Mouse (Mus musculus): ENCODE results near the gene Tomm20.

Tomm20 gene

DNA sequence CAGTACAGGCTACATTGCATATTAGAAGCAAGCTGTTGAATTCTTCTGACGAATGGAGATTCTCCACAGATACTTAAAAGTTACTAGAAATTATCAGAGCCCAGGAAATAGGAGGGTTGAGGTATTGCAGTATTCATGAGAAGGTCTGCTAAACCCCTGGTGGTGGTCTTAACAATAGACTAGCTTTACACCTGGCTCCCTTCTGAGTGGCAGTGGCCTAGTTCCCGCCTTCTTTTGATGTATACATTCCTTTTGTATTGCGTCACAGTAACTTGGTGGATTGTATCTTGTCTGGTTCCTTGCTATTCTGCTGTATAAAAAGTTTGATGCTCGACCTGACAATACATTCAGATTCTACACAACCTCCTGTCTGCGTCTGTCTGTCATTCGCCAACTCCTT lies 22.5 kb upstream of the Tomm20 start:
- intact Hi-C loops (cut with DNase I): no loop called here

DNA sequence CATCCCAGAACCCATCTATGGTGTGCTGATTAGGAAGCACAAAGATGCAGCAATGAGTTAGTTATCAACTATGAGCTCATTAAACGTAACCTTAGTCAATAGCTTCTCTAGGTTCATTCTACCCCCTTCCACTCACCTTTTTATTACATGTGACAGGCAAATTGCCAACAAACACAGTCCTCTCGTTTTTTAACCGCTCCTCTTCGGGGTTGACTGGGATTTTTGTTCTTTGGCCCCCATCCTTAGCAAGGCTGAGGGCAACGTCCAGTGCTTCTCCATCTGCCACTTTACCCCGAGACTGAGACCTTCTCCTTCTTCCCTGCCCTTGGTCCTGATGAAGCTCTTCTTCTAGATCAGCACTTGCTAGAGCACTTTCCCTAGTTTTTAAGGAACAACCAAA lies 19.6 kb upstream of the Tomm20 start:
- intact Hi-C loops (cut with DNase I): no loop called here

DNA sequence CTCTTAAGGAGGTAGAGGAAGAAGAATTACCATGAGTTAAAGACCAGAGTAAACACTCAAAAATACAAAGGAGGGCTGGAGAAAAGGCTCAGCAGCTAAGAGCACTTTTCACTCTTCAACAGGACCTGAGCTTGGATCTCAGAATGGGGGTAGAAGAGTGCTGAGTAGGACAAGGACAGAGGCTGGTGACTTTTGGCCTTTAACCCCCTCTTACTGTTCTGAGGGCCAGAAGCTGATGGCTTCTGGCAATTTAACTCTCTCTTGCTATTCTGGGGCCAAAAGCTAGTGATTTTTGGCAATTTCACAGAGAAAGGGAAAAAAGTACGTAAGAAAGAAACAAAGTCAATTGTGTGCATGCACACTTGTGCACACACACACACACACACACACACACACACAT lies 17.2 kb upstream of the Tomm20 start:
- intact Hi-C loops (cut with DNase I): no loop called here

DNA sequence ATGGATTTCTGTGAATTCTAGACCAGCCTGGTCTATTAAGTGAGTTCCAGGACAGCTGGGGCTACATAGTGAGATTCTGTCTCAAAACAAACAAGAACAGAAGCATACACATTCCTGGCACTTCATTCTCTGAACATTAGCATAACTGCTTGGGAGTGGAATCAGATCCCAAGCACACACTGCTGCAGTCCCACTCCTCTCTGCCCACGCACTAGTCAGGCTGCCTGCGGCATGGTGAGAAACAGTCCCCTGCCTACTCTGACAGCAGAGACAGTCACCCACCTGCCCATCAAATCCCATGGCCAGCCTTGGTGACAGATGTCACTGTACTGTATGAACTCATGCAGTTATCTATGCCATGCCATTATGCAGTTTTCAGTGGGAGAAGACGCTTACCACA lies 15.9 kb upstream of the Tomm20 start:
- intact Hi-C loops (cut with DNase I): no loop called here

DNA sequence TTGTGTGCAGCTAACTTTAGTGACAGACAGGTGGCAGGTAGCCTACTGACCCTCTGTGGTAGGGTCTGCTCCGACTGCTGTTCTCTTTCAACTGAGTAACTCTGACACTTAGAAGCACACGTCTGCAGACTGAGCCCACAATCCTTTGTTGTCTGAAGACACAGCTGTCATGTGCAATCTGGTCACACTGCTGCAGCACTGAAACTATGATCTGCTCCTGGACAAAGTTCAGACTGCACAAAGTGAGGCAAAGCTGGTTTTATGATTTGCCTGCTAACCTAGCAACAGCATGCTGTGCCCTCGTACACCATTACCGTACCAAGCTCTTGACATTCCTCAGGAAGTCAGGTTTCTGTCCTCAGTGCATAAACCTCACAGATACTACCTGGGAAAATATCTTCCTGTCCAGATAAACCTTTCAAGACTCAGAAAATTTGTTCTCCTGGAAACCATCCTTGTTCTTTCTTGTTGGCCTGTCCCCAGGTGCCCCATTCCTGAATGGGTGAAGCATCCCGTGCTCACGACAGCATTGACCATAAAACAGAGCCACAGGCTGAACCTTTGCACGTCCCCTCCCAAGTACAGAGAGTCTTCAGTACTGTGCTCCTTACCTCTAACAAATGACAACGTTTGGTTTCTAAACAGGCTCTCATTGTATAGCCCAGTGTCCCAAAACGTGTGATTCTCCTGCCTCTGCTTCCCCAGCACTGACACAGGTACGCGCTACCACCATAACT lies 6.4 kb upstream of the Tomm20 start:
- intact Hi-C loops (cut with DNase I): no loop called here

DNA sequence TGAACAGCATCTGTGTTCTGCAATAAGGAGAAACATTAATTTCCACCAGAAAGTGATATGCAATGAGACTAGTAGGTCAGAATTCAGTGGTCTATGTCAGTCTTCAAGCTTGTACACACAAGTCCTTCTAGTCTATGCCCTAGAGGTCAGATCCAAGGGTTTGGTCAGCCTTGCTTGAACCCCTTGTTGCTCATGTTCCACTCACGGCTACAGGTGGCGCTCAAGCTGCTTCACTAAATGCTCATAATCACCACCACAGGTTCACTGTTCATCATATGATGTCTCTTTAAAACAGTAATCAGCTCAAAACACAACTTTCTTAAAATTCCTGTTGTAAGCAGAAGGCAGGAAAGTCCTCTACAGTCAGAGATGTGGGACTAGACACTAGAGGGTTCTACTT lies 3.9 kb upstream of the Tomm20 start:
- intact Hi-C loops (cut with DNase I): no loop called here

DNA sequence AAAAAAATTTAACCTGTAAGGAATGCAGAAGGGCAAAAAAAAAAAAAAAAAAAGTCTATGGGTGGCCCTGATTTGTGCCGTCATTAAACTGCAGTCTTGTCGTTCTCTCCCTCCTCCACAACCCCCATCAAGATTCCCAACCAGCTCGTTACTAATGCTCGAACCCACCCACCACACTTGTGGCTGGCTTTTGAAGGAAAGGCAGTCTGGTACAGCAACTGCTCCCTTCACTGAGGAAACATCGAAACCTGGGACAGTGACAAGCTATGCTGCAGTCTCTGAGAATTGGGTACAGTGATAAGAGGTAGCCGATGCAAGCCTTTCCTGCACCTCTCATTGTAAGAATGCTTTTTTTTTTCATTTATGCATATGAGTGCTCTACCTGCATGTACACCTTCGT lies 800 bp upstream of the Tomm20 start:
- intact Hi-C loops (cut with DNase I): no loop called here

DNA sequence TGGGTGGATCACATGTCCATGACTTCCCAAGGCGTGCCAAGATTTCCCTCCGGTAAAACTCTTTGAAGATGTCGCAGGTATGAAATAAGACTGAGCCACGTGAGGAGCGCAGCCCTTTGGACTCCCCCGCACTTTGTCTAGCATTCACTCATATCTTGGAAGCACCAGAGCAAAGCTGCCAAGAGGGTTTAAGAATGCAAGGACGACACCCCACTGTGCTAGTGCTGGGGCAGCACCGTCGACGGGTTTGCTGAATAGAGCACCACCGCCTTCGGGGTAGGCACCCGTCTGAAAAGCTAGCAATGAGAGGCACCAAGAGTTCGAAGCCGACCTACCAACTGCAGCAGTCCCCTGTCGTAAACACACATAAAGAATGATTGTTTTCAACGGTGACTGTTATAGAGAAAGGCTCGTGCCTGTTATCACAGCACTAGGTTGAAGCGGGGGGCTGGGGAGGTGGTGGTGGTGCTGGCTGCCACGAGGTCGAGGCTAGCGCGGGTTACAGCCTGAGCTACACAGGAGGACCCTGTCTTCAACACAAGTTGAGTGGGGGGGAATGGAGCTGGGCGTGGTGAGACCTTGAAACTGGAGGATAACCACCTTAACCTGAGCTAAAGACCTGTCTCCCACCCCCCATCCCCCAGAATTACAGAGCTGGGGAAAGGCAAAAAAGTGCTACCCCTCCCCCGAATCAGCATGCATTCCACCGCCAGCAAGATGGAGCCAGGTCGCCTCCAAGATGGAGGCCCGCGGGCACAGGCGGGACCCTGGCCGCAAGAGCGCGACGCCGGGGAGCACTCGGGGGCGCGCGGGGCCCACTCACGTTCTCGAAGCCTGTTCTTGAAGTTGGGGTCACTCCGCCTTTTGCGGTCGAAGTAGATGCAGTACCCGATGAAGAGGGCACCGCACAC lies 608 bp downstream of the Tomm20 start:
- intact Hi-C loops (cut with DNase I): no loop called here

DNA sequence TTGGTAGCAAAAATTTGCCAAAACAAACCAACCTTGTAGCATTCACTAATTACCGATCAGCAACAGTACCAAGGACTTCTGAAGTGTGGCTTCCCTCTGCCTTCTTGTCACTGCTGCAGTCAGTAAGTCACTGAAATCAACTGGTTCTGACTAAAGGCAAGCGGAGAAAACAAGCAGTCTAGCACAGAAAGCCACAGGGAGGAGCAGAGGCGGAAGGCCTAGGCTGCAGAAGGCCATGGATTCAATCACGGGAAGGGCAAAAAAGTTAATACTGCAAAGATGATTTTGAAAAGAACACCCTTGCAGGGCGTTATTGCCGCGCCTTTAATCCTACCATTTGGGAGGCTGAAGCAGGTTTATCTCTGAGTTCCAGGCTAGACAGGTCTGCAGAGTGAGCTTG lies 2.1 kb downstream of the Tomm20 start:
- intact Hi-C loops (cut with DNase I): no loop called here

DNA sequence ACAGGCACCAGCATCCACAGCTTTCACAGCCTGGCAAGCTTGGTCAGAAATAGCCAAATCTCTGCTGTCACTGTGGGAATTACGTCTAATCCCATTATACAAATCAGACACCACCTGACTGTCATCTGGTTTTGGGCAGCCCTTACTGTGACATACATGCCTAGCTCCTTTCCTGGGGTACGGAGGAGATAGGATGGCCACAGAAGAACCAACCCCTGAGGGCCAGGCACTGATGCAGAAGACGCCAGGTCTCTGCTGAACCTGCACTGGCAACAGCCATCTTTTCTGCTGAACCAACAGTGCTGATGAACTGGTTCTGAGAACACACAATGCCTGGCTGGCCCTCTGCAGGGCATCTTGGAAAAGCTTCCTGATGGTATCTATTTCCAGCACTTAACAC lies 8.3 kb downstream of the Tomm20 start:
- intact Hi-C loops (cut with DNase I): loop anchor here (5.0 kb wide), 1 partner anchor 35 kb away; the partner anchor contains the start of gene Rbm34

DNA sequence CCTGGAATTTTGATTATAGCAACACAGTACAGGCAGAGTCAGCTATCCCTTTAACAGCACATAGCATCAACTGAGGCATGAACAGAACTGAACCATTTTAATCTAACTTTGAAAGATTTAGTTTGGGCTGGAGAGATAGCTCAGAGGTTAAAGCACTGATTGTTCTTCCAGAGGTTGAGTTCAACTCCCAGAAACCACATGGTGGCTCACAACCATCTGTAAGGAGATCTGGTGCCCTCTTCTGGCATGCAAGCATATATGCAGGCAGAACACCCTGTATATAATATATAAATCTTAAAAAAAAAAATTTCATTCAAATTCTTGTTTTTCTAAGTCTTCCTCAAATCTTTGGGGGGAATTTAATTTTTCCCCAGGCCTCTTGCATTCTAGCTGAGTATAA lies 9.7 kb downstream of the Tomm20 start:
- intact Hi-C loops (cut with DNase I): loop anchor here (5.0 kb wide), 1 partner anchor 36 kb away; the partner anchor contains the start of gene Rbm34

DNA sequence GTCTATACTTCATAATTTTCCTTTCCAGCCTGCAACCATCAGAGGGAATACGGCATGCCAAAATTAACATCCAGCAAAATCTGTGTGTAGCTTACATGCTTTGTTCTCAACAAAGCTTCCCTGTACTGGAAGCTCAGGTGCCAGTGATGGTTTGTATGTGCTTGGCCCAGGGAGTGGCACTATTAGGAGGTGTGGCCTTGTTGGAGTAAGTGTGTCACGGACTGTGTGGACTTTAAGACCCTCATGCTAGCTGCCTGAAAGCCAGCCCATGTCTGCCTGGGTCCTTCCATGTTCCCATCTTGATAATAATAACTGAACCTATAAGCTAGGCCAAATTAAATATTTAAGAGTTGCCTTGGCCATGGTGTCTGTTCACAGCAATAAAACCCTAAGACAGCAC lies 10.3 kb downstream of the Tomm20 start:
- intact Hi-C loops (cut with DNase I): loop anchor here (5.0 kb wide), 1 partner anchor 37 kb away; the partner anchor contains the start of gene Rbm34

DNA sequence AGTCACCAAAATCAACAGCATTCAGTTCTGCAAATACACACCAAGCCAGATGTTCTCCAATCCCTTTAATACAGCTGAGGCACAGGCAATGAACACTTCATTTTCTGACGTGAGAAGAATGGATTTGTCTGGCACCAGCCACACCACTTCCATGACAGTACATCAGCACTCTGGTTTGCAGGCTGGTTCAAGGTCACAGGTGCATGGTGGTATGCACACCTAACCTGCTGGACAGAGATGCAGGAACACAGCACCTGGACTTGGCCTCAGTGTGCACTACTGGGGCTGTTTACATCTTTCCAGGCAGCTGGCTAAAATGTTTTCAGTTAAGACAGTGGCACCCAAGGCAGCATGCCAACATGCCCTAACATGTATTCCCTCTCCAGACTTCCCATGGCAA lies 13.0 kb downstream of the Tomm20 start:
- intact Hi-C loops (cut with DNase I): no loop called here

DNA sequence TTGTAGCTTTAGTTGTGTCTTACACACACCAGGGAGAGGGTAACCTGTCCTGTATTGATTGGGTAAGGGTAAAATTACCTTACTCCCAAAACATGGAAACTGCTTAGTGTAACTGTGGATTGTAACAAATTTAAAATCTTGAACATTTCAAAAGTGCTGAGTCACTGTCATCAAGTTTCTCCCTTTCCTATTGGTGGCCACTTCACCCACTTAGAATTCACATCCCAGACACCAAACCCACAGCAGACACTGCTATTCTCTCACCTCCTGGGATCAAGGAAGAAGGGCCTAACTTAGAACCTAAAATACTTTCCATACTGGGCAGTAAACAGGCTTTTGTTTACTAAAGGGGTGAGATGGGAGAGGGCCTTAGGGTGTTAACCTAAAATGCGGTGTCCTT lies 13.4 kb downstream of the Tomm20 start:
- intact Hi-C loops (cut with DNase I): no loop called here

DNA sequence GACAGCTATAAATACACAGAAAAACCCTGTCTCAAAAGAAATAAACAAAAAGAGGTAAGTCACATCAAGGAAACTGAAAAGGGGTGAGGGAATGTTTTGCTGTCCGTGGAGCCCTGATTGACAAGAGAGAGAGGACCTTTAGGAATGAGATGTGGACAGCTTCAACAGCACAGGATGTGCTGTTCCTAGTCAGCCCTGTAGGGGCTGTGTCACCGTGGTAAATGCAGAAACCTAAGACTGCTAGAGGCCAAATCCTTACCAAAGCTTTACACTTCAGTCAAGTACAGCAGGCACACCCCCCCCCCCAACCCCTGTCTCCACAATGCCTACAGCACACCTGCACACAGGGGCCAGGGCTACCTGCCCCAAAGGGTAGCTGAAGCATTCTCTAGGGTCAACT lies 13.9 kb downstream of the Tomm20 start:
- intact Hi-C loops (cut with DNase I): no loop called here

DNA sequence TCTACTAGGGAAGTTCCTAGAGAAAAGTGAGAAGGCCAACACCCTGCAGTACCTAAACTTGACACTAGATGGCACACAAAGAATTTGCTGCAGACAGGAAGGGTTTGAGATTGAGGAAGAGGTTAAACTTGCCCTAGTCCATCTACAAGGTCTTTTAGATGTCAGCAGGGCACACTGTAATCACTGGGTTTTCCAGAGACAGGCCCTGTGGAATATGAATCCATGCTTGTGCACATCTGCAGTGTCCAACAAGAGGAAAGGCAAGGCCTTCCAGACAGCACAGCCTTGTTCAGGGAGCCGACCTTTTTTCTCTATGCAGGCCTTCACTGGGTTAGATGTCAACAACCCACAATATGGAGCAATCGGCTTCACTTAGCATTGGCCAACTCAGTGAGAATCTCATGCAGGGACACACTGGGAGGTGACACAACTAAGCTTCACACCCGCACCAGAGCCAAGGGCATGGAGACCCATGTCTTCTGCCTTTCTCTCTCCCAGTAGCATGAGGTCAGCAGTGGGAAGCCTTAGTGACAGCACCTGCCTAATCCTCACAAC lies 16.0 kb downstream of the Tomm20 start:
- intact Hi-C loops (cut with DNase I): no loop called here

DNA sequence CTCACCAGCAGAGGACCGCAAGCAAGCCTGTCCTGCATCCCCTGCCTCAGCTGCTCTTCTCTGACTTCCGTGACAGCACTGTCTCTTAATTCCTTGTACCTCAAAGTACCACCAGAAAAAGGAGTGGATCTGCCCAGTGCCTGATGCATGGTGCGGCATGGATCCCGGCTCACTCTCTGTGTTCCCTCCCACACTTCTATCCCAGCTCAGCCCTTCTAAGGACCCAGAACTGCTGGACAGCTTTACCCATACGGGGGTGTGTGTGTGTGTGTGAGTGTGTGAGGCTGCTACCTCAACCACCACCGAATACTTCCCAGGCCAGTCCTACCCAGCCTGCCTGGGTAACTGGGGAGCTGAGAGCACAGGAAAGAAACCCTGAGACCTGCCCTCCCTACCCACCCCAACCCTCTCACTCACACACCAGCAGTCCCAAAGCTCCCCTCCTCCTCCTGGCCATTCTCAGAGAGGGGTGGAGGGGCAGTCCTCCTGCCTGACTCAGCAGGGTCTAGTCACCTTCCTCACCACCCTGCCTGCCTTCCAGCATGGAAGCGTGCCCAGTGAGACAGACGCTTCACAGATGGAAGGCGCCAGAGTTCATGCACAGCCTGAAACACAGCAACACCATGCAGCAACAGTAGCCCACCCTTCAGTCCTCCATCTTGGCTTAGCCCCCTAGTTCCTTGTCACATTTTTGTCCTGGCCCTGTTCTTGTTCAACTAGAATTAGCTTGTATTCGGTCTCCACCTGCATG lies 16.7 kb downstream of the Tomm20 start:
- intact Hi-C loops (cut with DNase I): no loop called here

DNA sequence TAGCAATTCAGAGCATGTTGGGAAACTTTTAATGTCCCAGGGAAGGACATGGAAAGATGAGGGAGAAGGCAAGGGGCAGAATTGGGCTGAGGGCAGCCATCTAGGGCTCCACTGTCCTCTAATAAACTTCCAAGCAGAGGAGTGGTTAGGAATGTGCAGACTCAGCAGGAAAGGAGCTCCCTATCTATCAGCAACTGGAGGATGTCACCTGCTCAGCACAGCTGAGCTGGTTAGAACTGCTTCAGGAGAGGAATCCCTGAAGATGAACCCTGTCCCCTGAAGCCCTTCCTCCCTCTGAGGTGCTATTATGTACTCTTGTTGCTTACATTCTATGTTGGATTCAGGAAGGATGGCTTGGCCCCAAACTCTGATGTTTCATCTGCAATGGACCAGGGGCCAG lies 17.6 kb downstream of the Tomm20 start:
- intact Hi-C loops (cut with DNase I): no loop called here

DNA sequence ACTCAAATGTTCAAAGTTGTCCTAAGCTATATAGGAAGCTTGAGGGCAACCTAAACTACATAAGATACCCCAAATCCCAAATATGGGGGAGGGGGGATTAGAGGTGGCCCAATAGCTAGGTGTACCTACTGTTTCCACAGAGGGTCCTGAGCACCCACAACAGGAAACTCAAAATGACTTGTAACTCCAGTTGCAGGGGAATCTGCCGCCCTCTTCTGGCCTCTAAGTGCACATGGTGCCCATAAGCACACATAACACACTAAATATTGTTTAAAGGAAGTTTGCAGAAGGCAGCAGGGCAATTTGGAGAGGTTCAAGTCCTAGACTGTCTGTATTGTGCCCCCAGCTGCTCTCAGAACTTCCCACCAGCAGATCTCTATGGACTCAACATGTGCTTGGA lies 18.6 kb downstream of the Tomm20 start:
- intact Hi-C loops (cut with DNase I): no loop called here

DNA sequence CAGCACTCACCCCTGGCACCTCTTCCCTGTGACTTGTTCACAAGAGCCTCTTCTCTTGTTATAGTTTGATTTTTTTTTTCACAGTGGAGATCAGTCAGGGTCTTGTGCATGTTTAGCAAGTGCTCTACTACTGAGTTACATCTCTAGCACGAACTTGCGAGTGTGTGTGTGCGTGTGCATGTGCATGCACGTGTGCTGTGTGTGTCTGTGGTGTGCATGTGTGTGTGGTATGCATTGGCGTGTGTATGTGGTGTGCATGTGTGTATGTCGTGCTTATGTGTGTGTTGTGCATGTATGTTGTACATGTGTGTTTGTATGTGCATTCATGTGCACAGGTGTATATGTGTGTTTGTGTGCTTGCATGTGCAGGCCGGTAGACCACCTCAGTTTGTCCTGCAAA lies 22.7 kb downstream of the Tomm20 start:
- intact Hi-C loops (cut with DNase I): loop anchor here (5.0 kb wide), 2 partner anchors 341 to 441 kb away; no protein-coding TSS in a partner anchor

DNA sequence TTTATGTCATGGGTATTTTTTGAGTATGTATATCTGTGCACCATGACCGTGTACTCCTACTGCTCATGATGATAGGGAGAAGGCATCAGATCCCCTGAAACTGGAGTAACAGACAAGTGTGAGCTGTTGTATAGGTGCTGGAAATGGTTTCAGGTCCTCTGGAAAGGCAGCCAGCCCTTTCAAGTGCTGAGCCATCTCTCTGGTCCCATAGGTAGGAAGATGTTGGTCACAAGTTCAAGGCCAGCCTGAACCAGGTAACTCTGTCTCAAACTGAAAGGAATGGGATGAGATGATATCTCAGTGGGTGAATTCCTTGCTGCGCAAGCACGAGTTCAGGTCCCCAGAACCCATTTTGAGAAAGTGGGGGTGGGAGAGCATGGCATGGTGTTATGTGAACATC lies 24.2 kb downstream of the Tomm20 start:
- intact Hi-C loops (cut with DNase I): loop anchor here (2.0 to 5.0 kb wide), 3 partner anchors 339 to 439 kb away; no protein-coding TSS in a partner anchor
